Mouse (Mus musculus): ENCODE results near the gene Zfp326. TPM values are rescaled to one million over a fixed set of nuclear protein-coding genes. Genes with fewer than 3 reads are reported as not detected.

The Zfp326 gene
- polyA plus RNA-seq (2012): 8.7 and 11.1 TPM in 2 replicates

- TF ChIP-seq GATA1 (IDR thresholded peaks at IDR 0.05; ENCODE audit: low read length): no peak
Measured at GRCm38 (mm10) chr5:105876068-105876924, at the start of gene Zfp326. Zfp326 (plus strand) TSS chr5:105876565.

GRCm38 (mm10) chr5:105826916-105827510 lies 49.4 kb upstream of the Zfp326 start:
- TF ChIP-seq GATA1 (IDR thresholded peaks at IDR 0.05; ENCODE audit: low read length): no peak

GRCm38 (mm10) chr5:105828050-105828449 lies 48.3 kb upstream of the Zfp326 start:
- no peak for TF ChIP-seq GATA1 (IDR thresholded peaks at IDR 0.05; ENCODE audit: low read length)

GRCm38 (mm10) chr5:105829008-105829586 lies 47.3 kb upstream of the Zfp326 start:
- no peak for TF ChIP-seq GATA1 (IDR thresholded peaks at IDR 0.05; ENCODE audit: low read length)

- no peak for TF ChIP-seq GATA1 (IDR thresholded peaks at IDR 0.05; ENCODE audit: low read length)
Measured at GRCm38 (mm10) chr5:105832140-105832539, 44.2 kb upstream of the Zfp326 start.

- TF ChIP-seq GATA1 (IDR thresholded peaks at IDR 0.05; ENCODE audit: low read length): no peak
Measured at GRCm38 (mm10) chr5:105833923-105834322, 42.4 kb upstream of the Zfp326 start.

- no peak for TF ChIP-seq GATA1 (IDR thresholded peaks at IDR 0.05; ENCODE audit: low read length)
Measured at GRCm38 (mm10) chr5:105836006-105836405, 40.4 kb upstream of the Zfp326 start.

- TF ChIP-seq GATA1 (IDR thresholded peaks at IDR 0.05; ENCODE audit: low read length): no peak
Measured at GRCm38 (mm10) chr5:105839740-105840310, 36.5 kb upstream of the Zfp326 start.

GRCm38 (mm10) chr5:105844044-105844753 lies 32.2 kb upstream of the Zfp326 start:
- no peak for TF ChIP-seq GATA1 (IDR thresholded peaks at IDR 0.05; ENCODE audit: low read length)

GRCm38 (mm10) chr5:105845041-105845440 lies 31.3 kb upstream of the Zfp326 start:
- TF ChIP-seq GATA1 (IDR thresholded peaks at IDR 0.05; ENCODE audit: low read length): no peak

GRCm38 (mm10) chr5:105847726-105848125 lies 28.6 kb upstream of the Zfp326 start:
- no peak for TF ChIP-seq GATA1 (IDR thresholded peaks at IDR 0.05; ENCODE audit: low read length)

GRCm38 (mm10) chr5:105849222-105849621 lies 27.1 kb upstream of the Zfp326 start:
- no peak for TF ChIP-seq GATA1 (IDR thresholded peaks at IDR 0.05; ENCODE audit: low read length)

GRCm38 (mm10) chr5:105849643-105850042 lies 26.7 kb upstream of the Zfp326 start:
- TF ChIP-seq GATA1 (IDR thresholded peaks at IDR 0.05; ENCODE audit: low read length): no peak

- TF ChIP-seq GATA1 (IDR thresholded peaks at IDR 0.05; ENCODE audit: low read length): no peak
Measured at GRCm38 (mm10) chr5:105853271-105853670, 23.1 kb upstream of the Zfp326 start.

GRCm38 (mm10) chr5:105857486-105857885 lies 18.9 kb upstream of the Zfp326 start:
- no peak for TF ChIP-seq GATA1 (IDR thresholded peaks at IDR 0.05; ENCODE audit: low read length)

Data from G1E-ER4 (cell line).